Mouse (Mus musculus) heart, embryonic 11.5 days (tissue): ENCODE measurements around the gene Fermt2. TPM values are rescaled to one million over a fixed set of nuclear protein-coding genes. Genes with fewer than 3 reads are reported as not detected.
"Not testable (repeated sequence)": the region's sequence is repeated elsewhere in the genome, so short reads cannot be mapped to it uniquely, and the experiment has no call there.

ENCODE experiments used
- ATAC-seq: fragments of 200-750 bp; cut with Nextera tagmentation; replicated peaks from 2 replicates; pipeline ENCODE4 v1.8.0; 2017; ENCODE audit warnings: moderate library complexity; ENCODE audit not compliant: insufficient number of reproducible peaks, low FRiP score, low TSS enrichment
- H3K27ac ChIP-seq: fragments of 300-500 bp; sonication (generic); 2 replicates; pipeline ENCODE4 v1.5.1; 2014; ENCODE audit warnings: mild to moderate bottlenecking, low read depth, low read length
- H3K27me3 ChIP-seq: fragments of 300-500 bp; sonication (generic); 2 replicates; pipeline ENCODE4 v1.6.1; 2014; ENCODE audit warnings: mild to moderate bottlenecking, low read length, mixed read lengths; ENCODE audit not compliant: control insufficient read depth, insufficient read depth
- H3K36me3 ChIP-seq: fragments of 300-500 bp; sonication (generic); 2 replicates; pipeline ENCODE4 v1.6.1; 2014; ENCODE audit warnings: mild to moderate bottlenecking, low read length, moderate library complexity, mixed read lengths; ENCODE audit not compliant: control insufficient read depth, insufficient read depth
- H3K4me1 ChIP-seq: fragments of 300-500 bp; sonication (generic); 2 replicates; pipeline ENCODE4 v1.6.1; 2014; ENCODE audit warnings: low read length; ENCODE audit not compliant: control insufficient read depth, insufficient read depth
- H3K4me2 ChIP-seq: fragments of 300-500 bp; sonication (generic); 2 replicates; pipeline ENCODE4 v1.6.1; 2014; ENCODE audit warnings: mild to moderate bottlenecking, moderate library complexity
- H3K4me3 ChIP-seq: fragments of 300-500 bp; sonication (generic); 2 replicates; pipeline ENCODE4 v1.5.1; 2014; ENCODE audit warnings: low read depth, low read length
- H3K9ac ChIP-seq: fragments of 300-500 bp; sonication (generic); 2 replicates; pipeline ENCODE4 v1.6.1; 2014; ENCODE audit warnings: mild to moderate bottlenecking, low read depth, low read length, moderate library complexity
- H3K9me3 ChIP-seq: fragments of 300-500 bp; sonication (generic); replicated peaks from 2 replicates; pipeline ENCODE4 v1.6.1; 2016; ENCODE audit warnings: low read length; ENCODE audit not compliant: control insufficient read depth
- WGBS: fragments of 180-500 bp; shearing (Covaris S2); extraction: QIAGEN DNeasy Blood & Tissue Kit; methylation state at CpG from one replicate; pipeline ENCODE4 v1.1.7; 2014; ENCODE audit not compliant: insufficient replicate concordance; 5-methylcytosine and 5-hydroxymethylcytosine counted together
- polyA plus RNA-seq: library from polyadenylated mRNA; unstranded; fragments of >200 nt; fragmentation: Nextera tagmentation; extraction: Ambion mirVana; gene quantifications from 2 replicates; pipeline ENCODE4 v1.2.1, GENCODE M21; 2014

Fermt2 gene
- polyA plus RNA-seq, 1 experiment from 2014 or later = 188 TPM

DNA sequence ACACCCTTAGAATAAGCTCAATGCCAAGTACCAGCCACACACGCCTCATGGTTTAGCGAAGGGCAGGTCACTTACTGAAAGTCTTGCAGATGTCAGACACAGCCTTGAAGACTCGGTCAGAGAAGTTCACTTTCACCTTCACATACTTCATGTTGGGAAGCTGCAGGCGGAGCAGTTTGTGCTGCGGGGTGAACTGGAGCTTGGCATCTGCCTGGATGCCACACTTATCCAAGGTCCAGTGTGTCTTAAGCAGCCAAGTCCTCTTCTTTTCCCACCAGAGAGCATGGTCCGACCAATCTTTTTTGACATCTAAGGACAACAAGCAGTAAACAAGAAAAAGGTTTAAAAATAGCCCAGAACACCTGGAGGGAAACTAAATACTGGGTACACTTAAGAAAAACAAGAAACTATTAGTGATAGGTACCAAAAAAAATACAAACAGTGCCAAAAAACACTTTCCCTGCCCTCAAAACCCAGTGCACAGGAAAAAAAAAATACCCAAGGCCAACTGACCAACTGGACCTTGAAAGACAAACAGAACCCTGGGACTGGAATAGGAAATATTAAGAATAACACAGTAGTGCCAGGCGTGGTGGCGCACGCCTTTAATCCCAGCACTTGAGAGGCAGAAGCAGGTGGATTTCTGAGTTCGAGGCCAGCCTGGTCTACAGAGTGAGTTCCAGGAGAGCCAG lies 25.4 kb downstream of the Fermt2 start:
- H3K4me2 ChIP-seq = no peak overlapping the region
- 85% methylated on average over 10 of the region's 10 CpGs for WGBS
- H3K4me1 ChIP-seq = peaks cover 33% of the 10 kb centered on the region

DNA sequence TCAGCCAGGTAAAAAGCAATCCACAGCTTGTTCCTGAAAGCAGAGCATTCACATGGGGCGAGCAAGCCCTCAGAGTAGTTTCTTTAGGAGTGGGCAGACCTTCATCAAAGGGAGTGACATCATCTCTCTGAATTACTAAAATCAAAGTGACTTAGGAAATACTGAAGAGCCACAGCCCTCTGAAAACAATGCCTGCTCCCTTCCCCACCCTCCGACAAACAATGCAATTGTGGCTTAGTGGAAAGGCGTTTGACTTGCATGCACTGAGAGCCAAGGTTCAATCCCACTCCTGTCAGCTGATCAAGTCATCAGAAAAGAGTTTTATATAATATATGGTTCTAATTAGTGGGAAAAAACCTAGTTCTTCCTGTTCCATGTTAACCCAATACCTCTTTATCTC lies 26.0 kb downstream of the Fermt2 start:
- no peak for ATAC-seq
- WGBS = 73% methylated on average over 3 of the region's 3 CpGs
- Histone ChIP-seq H3K9ac (no peak overlapping the region), H3K9me3 (no peaks in the 10 kb centered on the region), H3K4me3 (no peak overlapping the region), H3K4me1 (peaks cover 27% of the 10 kb centered on the region), H3K4me2 (no peak overlapping the region), H3K27me3 (no peaks in the 10 kb centered on the region), H3K36me3 (peaks cover 8% of the 10 kb centered on the region; the same call in 1 of the 2 replicates), H3K27ac (no peak overlapping the region)

More for the DNA sequence above, 25.4 kb downstream of the Fermt2 start:
- H3K27me3 ChIP-seq = no peaks in the 10 kb centered on the region
- H3K27ac ChIP-seq = no peak overlapping the region
- H3K9me3 ChIP-seq = no peaks in the 10 kb centered on the region
- no peak overlapping the region for H3K4me3 ChIP-seq
- H3K36me3 ChIP-seq = peaks cover 8% of the 10 kb centered on the region; the same call in 1 of the 2 replicates
- H3K9ac ChIP-seq = no peak overlapping the region
- no peak for ATAC-seq

DNA sequence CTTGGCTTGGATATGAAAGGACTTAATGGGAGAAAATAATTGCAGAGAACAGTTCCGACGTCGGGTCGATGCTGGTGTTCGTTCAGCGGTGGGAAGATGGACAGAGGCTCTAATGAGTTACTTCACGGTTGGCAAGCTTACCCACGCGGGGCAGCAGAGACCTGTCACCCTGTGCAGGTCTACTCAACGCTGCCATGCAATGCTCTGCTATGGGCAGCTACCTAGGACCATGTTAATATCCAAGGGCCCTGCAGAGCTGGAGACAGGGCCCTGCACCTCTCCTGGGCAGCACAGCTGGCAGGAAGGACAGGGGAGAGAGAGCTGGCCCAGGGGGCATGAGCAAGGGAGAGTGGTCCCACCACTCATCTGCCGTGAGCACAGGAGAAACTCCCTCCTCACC lies 29.9 kb downstream of the Fermt2 start:
- H3K9me3 ChIP-seq = no peaks in the 10 kb centered on the region
- no peak for ATAC-seq
- no peak overlapping the region for H3K9ac ChIP-seq
- peaks cover 8% of the 10 kb centered on the region; the same call in 1 of the 2 replicates for H3K36me3 ChIP-seq
- H3K4me1 ChIP-seq = no peaks in the 10 kb centered on the region
- no peaks in the 10 kb centered on the region for H3K27me3 ChIP-seq
- H3K27ac ChIP-seq = no peak overlapping the region
- H3K4me2 ChIP-seq = no peak overlapping the region
- H3K4me3 ChIP-seq = no peak overlapping the region
- WGBS = 89% methylated on average over 11 of the region's 11 CpGs

DNA sequence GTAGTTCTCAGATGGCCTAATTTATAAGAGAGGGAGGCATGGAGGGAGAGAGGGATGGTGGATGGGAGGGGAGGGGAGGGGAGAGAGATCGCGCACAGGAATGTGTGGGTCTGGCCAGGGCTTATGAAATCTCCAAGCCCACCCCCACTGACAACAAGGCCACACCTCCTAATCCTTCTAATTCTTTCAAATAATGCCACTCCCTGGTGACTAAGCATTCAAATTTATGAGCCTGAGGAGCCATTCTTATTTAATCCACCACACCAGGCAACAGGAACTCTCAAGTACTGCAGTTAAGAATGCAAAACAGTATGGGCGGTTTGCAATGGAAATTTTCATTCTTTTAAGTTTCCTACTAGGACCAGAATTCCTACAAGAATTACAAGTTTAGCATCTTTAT lies 32.8 kb downstream of the Fermt2 start:
- Histone ChIP-seq H3K4me1 (peaks cover 3% of the 10 kb centered on the region), H3K9me3 (no peaks in the 10 kb centered on the region), H3K36me3 (peaks cover 11% of the 10 kb centered on the region), H3K27me3 (no peaks in the 10 kb centered on the region), H3K4me2 (no peak overlapping the region), H3K27ac (no peak overlapping the region), H3K4me3 (no peak overlapping the region), H3K9ac (no peak overlapping the region)
- 88% methylated on average over 3 of the region's 3 CpGs for WGBS
- ATAC-seq = no peak

DNA sequence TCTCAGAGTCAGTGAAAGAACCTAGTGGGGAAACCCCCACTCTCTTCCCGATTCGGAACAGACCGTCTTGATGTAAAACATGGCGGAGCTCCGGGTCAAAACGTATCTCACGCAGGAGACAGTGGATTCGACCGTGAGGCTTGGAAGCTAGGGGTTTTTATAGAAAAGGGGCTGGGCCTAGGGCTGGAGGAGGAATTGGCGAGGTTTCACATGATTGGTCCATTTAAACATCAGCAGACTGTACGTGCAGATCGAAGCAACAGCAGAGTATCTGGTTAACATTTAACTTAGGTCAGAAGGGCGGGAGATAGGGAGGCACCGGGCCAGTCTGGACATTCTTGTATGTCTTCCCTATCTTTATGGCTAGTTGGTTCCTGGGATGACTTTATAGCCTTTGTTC lies 34.1 kb downstream of the Fermt2 start:
- H3K27me3 ChIP-seq, H3K9me3 ChIP-seq, H3K9ac ChIP-seq, H3K27ac ChIP-seq, ATAC-seq, H3K4me3 ChIP-seq, H3K4me1 ChIP-seq, H3K4me2 ChIP-seq: not testable (repeated sequence)
- peaks cover 14% of the 10 kb centered on the region for H3K36me3 ChIP-seq
- 86% methylated on average over 14 of the region's 14 CpGs for WGBS

DNA sequence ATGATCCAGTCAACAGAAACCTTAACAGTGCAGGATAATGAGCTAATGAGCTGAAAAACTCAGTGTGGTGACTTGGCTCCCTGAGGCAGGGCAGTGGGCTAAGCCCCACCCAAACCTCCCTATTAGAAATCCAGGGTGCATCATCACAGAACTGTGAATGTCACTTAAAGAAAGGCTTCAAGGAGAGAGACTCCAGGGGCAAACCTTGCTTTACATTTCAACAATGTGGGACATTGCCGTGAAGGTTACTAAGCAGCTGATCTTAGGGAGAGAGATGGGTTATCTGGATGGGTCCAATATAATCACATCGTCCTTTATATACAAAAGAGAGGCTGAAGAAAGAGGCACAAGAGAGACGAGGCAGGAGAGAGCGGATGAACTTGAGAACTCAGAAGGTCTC lies 36.0 kb downstream of the Fermt2 start:
- no peak for ATAC-seq
- Histone ChIP-seq H3K4me1 (peaks cover 4% of the 10 kb centered on the region), H3K4me3 (no peak overlapping the region), H3K9me3 (no peaks in the 10 kb centered on the region), H3K36me3 (peaks cover 16% of the 10 kb centered on the region), H3K9ac (no peak overlapping the region), H3K27ac (no peak overlapping the region), H3K4me2 (no peak overlapping the region), H3K27me3 (no peaks in the 10 kb centered on the region)
- WGBS = 86% methylated on average over 4 of the region's 4 CpGs

DNA sequence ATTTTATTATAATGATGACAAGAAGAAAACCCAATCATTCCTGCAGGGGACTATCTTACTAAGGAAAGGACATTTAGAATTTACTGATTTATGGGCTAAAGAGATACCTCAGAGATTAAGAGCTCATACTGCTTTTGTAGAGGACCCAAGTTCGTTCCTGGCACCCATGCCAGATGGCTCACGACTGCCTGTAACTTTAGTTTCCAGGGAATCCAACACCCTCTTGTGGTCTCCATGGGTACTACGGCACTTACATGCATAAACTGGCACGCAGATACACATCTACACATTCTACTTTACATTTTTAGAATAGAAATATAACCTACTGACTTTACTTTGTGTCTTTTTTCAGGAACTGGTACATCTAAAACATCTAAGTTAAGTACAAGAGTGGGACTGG lies 37.2 kb downstream of the Fermt2 start:
- Histone ChIP-seq H3K27me3 (no peaks in the 10 kb centered on the region), H3K27ac (peak overlapping the region; percentile 22; the same call in 1 of the 2 replicates), H3K36me3 (peaks cover 12% of the 10 kb centered on the region; the same call in 1 of the 2 replicates), H3K4me3 (no peak overlapping the region), H3K4me2 (no peak overlapping the region), H3K9ac (no peak overlapping the region), H3K4me1 (peaks cover 4% of the 10 kb centered on the region), H3K9me3 (no peaks in the 10 kb centered on the region)
- ATAC-seq = no peak
- 91% methylated on average over 4 of the region's 4 CpGs for WGBS

DNA sequence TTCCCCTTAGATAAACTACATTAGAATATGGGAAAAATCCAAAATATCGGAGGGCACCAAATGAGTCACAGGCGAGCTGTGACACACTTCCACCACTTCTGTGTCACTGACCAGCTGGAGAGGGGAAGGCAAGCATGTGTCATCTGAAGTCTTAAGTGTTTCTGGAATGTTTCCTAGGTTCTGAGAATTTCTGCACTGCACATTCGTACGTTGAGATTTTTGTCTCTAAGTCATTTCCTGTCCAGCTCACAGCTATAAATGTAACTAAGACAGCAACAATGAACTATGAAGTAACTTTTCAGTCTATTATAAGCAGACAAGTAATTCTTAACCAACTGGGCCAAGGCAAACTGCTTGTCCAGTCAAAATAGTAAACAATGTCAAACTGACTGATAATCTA lies 37.9 kb downstream of the Fermt2 start:
- Histone ChIP-seq H3K36me3 (peaks cover 12% of the 10 kb centered on the region; the same call in 1 of the 2 replicates), H3K27ac (peak overlapping the region; percentile 22; the same call in 1 of the 2 replicates), H3K4me3 (no peak overlapping the region), H3K27me3 (no peaks in the 10 kb centered on the region), H3K4me1 (peaks cover 4% of the 10 kb centered on the region), H3K4me2 (no peak overlapping the region), H3K9ac (no peak overlapping the region), H3K9me3 (no peaks in the 10 kb centered on the region)
- ATAC-seq = no peak
- 43% methylated on average over 4 of the region's 4 CpGs for WGBS

DNA sequence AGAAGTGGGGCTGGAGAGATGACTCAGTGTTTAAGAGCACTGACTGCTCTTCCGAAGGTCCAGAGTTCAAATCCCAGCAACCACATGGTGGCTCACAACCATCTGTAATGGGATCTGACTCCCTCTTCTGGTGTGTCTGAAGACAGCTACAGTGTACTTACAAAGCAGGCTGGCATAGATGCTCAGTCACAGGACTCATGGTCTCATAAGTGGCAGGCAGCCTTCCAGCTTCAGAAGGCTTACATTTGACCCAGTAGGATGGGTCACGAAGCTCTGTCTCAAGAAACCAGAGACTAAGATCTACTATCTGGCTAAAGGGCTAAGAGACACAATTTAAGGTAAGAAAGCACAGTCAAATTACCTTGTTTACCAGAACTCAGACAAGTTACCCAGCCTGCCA lies 42.7 kb downstream of the Fermt2 start:
- not testable (repeated sequence) for H3K36me3 ChIP-seq, ATAC-seq, H3K9ac ChIP-seq, H3K9me3 ChIP-seq, H3K4me3 ChIP-seq, H3K4me1 ChIP-seq, H3K27me3 ChIP-seq, H3K27ac ChIP-seq, H3K4me2 ChIP-seq
- 92% methylated on average over 2 of the region's 2 CpGs for WGBS
